Mouse (Mus musculus): ENCODE measurements at regions not wholly inside any gene's neighbourhood (a gene's known extent, or its start where the extent isn't known, plus 50 kb on each side); places are given as distances from the start of the nearest gene placed in this dataset.

DNA sequence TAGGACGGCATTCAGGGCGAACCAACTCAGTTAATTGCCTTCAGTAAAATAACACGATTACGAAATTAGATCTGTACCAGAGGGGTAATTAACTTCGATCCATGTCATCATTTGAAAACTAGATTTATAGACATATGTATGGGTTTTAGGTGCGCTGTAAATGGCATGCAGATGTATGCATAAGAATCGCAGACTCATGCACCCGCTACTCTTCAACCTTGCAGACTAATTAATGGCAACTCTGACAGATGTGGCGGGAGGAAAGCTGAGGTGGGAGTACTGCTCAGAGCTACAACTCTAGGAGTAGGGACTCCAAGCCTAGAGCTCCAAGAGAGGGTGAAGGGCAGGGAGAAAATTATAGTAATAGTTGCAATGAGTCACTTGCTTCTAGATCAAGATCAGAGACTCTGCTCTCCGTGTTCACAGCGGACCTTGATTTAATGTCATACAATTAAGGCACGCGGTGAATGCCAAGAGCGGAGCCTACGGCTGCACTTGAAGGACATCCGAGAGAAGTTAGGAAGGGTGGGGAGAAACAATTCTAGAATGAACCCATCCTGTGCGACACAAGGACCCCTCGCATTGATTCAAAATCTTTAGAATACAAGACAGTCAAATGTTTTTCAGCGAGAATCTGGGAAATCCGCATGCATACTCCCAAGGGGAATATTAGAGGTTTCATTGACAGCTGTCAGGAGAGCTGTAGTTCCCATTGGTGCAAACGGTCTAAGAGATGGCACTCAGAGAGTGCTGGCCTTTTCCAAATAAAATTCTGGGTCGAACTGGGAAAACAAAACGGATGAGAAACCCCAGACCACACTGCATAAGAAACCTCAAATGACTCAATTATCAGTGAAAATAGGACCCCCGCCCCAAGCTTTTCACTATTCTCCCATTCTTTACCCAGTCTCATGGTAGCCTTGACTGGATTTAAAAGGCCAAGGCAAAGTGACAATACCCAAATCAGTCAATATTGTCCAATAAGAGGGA lies 152.6 kb upstream of the Cypt12 start:
- no peak for DNase-seq (ENCODE audit: low spot score in 2 of 2)

DNA sequence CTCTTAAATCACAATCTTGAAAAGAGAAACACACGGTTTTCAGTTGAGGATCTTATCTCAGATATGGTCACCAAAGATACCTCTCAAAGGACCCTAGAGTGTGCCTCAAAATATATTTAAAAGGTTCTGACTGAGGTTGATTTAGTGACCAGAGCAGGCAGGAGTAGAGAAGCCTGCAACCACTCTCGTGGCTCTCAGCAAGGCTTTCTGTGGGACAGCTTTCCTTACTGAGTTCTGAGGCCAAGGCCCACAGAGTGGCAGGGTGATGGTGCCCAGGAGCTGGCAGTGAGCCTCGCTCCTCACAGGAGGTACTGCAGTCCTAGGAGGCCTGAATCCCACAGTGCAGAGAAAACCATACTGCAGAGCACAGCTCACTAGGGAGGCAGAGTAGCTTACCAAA lies 151.4 kb upstream of the Cypt12 start:
- no peak for DNase-seq (ENCODE audit: low spot score in 2 of 2)

DNA sequence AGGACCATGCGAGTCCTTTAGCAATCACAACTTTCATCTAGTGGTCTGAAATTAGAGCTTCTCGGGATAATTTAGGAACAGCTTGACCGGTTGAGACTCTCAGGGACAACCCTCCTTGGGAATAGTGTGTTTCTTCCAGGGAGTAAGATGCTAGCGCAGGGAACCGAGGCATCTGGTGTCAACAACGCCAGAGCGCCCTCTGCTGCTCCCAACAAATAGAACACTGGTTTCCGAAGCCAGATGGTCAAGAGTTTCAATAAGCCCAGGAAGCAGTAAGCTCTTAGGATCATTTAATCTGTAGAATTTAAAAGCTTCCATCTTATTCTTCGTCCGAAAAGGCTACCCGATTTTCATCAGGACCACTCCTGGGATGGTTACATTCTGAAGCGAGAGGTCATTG lies 149.8 kb upstream of the Cypt12 start:
- DNase-seq (ENCODE audit: low spot score in 2 of 2): no peak

DNA sequence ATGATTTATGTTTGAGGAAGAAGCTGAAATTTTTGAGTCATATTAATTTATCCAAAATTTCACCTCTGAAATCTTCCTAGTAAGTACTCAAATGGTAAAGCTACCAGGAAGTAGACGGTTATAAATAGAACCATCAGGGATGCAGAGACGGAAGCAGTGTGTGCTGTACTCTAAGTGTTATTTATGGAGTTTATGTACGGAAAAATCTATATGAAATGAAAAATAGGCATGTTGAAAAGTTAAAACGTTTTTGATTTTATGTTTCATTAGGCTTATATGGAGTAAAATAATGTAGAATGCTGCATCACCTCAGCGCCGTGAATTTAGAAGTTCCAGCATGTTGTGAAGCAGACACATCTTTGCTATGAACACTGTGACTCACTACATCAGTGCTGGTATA lies 149.1 kb upstream of the Cypt12 start:
- DNase-seq (ENCODE audit: low spot score in 2 of 2): no peak

DNA sequence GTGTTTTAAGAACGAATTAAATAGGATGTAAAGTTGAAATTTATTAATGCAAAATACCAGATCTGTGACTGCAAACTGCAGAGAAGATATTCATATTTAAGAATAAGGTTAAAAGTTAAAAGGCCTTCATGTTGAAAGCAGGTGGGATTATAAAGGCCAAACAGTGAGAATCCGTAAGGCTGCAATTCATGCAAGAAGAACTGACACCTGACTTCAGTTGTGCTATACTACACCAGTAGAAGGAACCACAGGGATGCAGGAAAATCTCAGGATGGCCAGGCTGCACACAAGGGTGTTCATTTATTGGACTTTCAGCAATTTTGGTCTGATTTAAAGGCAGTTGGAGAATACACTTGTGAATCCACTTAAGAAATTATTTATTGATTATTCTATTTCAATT lies 147.4 kb upstream of the Cypt12 start:
- DNase-seq (ENCODE audit: low spot score in 2 of 2): no peak

DNA sequence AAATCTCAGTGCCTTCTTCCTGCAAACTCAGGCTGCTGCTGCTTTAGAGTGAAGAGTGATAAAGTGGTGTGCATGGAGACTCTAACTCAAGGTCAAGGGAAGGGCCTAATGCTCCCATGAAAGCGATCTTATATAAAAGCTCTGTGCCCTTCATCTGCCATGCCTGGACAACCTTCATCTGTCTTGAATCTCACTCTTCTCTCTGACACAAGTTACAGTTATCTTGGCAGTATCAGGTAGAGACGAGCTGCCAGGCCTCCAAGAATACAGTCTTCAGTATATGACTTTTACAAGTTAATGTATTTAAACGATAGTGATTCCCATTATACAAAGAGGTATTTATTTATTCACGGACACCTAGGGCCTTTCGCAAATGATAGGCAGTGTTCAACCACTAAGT lies 146.7 kb upstream of the Cypt12 start:
- no peak for DNase-seq (ENCODE audit: low spot score in 2 of 2)

DNA sequence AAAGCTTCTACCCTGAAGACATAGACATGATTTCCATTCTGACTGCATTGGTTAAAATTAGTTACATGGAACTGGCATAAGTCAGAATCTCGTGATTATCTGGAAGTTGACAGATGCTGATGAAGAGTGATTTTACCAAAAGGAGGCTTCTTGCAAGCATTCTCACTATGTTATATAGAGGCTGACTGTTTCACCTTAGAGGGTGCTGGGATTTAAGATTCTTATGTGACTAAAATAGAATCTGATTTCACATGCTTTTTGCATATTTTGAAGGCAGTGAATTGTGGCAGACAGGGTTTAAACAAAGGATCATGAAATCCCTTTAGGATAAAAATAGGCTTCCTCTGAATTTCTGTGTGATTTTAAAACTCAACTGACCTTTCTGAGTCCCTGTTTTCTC lies 143.0 kb upstream of the Cypt12 start:
- DNase-seq (ENCODE audit: low spot score in 2 of 2): no peak

DNA sequence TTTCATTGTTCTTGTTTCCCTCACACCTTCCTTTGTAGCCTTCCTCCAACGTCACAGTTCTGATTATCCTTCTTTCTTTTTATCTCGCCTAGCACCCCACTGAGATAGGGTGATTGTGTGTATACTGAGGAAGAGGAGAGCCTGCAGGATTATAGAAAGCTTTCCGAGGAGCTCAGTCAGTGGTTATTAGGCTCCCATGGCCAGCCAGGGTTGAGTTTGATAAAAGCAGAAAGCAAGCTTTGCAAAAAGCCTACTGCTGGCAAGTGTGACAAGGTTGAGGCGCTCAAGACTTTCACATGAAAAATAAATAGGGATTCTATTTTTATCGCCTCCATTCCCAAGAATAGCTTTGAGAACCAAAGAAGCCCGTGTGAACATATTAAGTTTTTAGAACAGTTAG lies 136.9 kb upstream of the Cypt12 start:
- no peak for DNase-seq (ENCODE audit: low spot score in 2 of 2)

DNA sequence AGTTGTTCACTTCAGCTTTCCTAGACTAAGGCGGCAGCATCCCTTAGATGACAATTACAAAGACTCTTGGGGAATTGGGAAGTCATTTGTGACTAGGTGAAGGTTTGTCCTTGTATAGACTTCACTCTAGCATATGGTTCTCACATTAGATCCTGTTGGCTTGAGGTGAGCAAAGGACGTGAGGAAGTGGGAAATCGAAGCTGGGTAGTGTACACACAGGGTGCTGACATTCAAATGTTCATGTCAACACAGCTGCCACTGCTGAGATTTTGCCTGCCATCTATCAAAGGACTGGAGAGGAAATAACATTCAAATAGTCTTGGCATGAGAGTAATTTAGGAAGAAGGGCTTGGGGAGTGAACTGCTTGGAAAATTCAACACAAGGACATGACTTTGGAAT lies 124.0 kb upstream of the Cypt12 start:
- DNase-seq (ENCODE audit: low spot score in 2 of 2): no peak

DNA sequence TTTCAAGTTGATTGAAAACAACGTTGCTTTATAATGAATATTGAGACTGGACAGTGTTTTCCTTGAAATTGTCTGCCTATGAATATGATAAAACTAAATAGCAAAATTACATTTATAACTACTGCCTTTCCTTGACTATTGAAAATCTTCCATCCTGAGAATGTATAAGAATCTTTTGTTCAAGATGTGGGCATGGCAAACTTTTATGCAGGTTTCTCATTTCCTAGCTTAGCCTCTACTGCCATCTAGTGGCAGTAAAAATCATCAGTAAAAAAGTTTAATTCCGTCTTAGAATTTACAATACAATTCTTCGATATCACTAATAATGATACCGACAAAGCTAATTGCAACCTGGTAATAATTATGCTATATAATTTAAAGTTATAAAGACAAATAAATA lies 123.5 kb upstream of the Cypt12 start:
- DNase-seq (ENCODE audit: low spot score in 2 of 2): no peak

DNA sequence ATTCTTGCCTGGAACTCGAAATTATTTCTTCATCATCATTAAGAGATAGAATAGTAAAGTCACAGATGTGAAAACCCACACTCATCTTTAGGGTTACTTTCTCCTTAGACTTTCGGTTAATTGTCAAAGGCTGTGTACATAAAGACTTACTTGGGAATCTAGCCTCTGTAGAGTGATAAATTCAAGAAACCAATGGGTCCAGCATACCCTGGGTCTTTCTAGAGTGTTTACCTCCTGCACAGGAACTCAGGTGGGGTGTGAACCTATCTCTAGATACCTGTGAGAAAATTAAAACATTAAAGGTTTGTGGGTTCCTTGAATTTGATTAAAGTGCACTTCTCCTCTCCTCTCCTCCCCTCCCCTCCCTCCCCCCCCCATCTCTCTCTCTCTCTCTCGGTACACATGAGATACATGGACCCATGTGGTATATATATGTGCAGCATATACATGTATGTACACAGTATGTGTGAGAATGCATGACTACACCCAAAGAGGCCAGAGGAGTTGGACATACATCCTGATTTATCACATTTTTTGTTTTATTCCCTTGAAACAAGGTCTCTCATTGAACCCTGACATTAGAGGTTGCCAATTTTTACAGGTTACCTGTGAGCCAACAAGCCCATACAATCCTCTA lies 122.8 kb upstream of the Cypt12 start:
- no peak for DNase-seq (ENCODE audit: low spot score in 2 of 2)

DNA sequence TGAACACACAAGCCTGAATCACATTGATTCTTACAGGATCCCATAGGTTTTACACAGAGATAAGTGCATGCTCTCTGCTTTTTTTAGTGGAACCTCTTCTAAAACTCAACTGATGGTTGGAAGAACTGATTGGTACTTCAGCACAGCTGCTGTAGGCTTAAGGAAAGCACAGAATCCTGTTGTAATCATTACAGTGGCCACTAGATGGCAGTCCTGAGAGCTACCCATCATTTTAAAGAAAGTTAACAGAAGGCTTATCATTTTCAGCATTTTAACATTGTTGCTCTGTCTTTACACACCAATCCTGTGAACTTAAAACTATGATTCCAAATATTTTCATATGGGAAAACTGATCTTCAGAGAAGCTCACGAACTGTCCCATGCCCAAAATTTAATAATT lies 113.5 kb upstream of the Cypt12 start:
- DNase-seq (ENCODE audit: low spot score in 2 of 2): peak in 1 of 2 experiments; percentile 27

DNA sequence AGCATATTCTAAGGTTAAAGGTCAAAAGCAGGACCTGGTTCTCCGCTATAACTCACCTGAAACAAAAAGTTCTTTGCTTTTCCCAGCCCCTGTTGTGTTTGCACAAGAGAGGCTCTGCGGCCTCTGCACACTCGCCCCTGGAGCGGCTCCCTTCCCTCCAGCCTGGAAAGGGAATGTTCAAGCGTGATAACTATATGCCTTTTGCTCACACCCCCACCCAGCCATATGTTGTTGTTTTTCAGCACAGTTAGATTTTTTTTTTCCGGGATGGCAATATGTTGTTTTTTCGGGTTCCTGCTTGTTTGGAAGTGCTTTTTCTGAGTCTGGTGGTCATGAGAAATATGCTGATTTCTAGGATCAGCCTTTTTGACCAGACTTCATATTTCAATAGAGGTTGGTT lies 100.6 kb upstream of the Cypt12 start:
- DNase-seq (ENCODE audit: low spot score in 2 of 2): no peak

DNA sequence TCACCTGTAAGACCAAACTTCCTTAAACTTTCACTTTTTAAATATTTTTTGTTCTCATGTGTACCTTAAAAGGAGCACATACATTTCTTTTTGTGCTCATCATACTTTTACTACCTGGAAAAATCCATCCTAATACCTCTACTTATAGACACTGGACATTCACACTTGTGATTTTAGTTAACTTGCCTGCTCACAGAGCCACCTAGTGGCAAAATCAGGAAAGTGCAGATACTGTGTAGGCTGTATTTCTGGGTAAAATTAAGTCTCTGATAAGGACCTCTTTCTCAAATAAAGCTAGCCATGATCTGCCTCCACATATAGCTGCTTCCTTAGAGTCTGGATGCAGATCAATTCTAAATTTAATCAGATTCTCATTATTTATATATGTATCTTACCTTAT lies 100.0 kb upstream of the Cypt12 start:
- no peak for DNase-seq (ENCODE audit: low spot score in 2 of 2)

DNA sequence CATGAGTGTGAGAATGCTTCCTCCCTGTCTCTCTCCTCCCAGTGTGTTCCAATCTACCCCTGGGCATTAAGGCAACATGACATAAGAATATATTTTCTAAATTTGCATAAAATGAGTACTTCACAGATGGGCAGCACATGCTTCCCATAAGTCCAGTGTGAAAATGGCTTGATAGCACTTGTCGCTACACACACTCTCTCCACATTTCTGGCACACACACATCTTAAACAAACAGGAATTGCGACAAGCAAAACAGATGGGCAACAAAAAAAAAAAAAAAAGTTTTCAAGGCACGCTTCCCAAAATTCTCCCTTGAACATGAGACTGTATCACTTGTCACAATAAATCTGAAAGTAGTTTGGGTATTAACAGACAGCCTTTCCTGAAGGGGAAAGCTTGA lies 85.8 kb upstream of the Cypt12 start:
- no peak for DNase-seq (ENCODE audit: low spot score in 2 of 2)

DNA sequence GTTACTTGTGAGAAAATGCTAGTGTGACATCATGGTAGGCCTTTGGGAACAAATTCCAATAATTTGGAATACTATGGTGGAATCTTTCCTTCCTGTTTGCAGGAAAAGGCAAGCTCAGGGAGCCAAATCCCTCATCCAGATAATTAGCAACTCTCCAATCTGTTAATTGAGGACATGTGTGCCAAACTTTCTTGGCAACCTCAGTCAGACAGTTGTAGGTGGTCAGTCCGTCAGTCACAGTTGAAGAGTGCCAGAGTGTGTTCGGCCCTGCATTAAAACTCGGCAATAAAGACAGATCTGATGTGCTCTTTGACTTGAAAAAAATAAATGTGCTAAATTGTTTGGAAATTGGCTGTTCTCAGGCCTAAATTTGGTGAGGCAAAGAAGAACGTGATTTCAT lies 83.1 kb upstream of the Cypt12 start:
- no peak for DNase-seq (ENCODE audit: low spot score in 2 of 2)

DNA sequence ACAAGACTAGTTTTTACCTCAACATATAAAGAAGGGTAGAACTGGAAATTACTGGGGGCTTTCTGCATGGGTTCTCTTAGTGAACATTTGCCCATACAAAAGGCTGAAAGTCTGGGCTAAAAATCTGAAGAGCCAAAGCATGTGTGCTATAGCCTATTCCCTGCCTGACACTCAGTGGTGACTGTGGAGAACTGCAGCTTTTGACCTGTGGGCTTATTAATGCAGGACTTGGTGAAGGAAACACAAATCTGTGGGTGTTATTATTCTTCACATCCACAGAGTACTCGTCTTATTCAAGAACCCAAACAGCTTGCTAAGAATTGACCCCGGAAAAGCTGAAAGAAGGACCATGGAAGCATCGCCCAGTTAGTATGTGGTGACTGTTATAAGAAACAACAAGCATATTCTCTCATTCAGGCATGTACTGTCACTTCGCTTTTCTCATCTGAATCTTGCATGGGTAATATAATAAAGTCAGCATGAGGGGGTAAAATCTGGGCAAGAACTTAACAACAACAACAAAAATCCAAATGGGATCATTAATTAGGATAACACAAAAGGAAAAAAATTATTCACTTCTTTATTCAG lies 77.2 kb upstream of the Cypt12 start:
- DNase-seq (ENCODE audit: low spot score in 2 of 2): no peak

DNA sequence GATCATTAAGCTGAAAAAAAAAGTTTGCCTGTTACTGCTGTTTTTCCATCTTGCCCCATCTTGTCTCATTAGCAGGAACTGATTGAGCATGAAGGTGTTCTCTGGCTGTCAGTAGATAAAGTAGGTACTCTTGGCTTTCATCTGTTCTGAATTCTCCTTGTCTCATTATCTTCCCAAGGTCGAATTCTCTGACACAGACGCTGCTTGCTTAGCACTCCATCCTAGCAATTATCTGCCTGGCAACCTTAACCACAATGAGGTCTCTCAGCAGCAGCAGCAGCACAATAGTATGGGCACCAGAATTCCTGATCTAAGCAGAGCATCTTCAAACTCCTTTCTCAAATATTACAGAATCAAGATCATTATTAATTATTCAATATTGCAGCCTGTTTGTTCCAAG lies 52.3 kb upstream of the Cypt12 start:
- DNase-seq (ENCODE audit: low spot score in 2 of 2): no peak

DNA sequence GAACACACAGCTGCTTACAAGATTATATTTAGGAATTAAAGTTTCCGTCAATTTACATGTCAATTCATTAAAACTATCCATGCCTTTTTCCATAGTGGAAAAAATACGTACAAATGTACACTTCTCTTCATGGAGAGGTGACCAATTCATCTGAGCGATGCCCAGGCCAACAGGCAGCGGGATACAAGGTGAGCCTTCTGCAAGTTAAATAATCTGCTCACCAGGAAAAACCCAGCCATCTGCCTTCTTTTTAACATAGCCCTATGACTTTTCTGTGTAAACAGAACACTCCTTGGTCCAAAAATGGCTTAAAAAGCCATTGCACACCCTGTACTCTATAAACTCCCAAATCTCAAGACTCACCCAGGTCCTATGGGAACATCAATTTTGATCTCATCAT lies 51.5 kb upstream of the Cypt12 start:
- DNase-seq (ENCODE audit: low spot score in 2 of 2): no peak

Measured in gastrocnemius, postnatal 4 days (tissue).